Mouse (Mus musculus) lung, postnatal 0 days (tissue): ENCODE measurements around the gene Gprc5b. TPM values are rescaled to one million over a fixed set of nuclear protein-coding genes. Genes with fewer than 3 reads are reported as not detected.

ENCODE experiments used
- ATAC-seq: fragments of 200-750 bp; cut with Nextera tagmentation; 2 replicates; pipeline ENCODE4 v1.8.0; 2017; ENCODE audit warnings: moderate library complexity
- DNase-seq: peaks from one replicate; pipeline ENCODE4 v3.0.0-alpha.2; 2016; ENCODE audit warnings: low spot score
- H3K27ac ChIP-seq: fragments of 300-500 bp; sonication (generic); 2 replicates; pipeline ENCODE4 v1.5.1; 2014; ENCODE audit warnings: antibody characterized with exemption, mild to moderate bottlenecking, low read length, mixed read lengths
- H3K27me3 ChIP-seq: fragments of 300-500 bp; sonication (generic); replicated peaks from 2 replicates; pipeline ENCODE4 v1.6.1; 2014; ENCODE audit warnings: low read length, mixed read lengths; ENCODE audit not compliant: insufficient read depth
- H3K36me3 ChIP-seq: fragments of 300-500 bp; sonication (generic); 2 replicates; pipeline ENCODE4 v1.6.1; 2014; ENCODE audit warnings: low read length, mixed read lengths; ENCODE audit not compliant: insufficient read depth
- H3K4me1 ChIP-seq: fragments of 300-500 bp; sonication (generic); 2 replicates; pipeline ENCODE4 v1.6.1; 2014; ENCODE audit warnings: antibody characterized with exemption, low read depth, low read length, mixed read lengths; ENCODE audit not compliant: insufficient read depth
- H3K4me2 ChIP-seq: fragments of 300-500 bp; sonication (generic); replicated peaks from 2 replicates; pipeline ENCODE4 v1.6.1; 2014; ENCODE audit warnings: low read depth, mild to moderate bottlenecking, low read length, moderate library complexity, mixed read lengths
- H3K4me3 ChIP-seq: fragments of 300-500 bp; sonication (generic); 2 replicates; pipeline ENCODE4 v1.5.1; 2014; ENCODE audit warnings: low read depth, low read length
- H3K9ac ChIP-seq: fragments of 300-500 bp; sonication (generic); replicated peaks from 2 replicates; pipeline ENCODE4 v1.6.1; 2014; ENCODE audit warnings: low read depth, mild to moderate bottlenecking
- H3K9me3 ChIP-seq: fragments of 300-500 bp; sonication (generic); 2 replicates; pipeline ENCODE4 v1.6.1; 2016; ENCODE audit warnings: low read length, mixed read lengths
- CTCF ChIP-seq: IDR thresholded peaks from 2 replicates; pipeline ENCODE4 v1.5.1; 2016; ENCODE audit warnings: antibody characterized with exemption, mild to moderate bottlenecking
- EP300 ChIP-seq: IDR thresholded peaks from 2 replicates; pipeline ENCODE4 v1.6.1; 2016; ENCODE audit warnings: antibody characterized with exemption, mild to moderate bottlenecking, control low read depth
- WGBS: fragments of 180-500 bp; shearing (Covaris S2); extraction: QIAGEN DNeasy Blood & Tissue Kit; methylation state at CpG from one replicate; pipeline ENCODE4 v1.1.7; 2014; 5-methylcytosine and 5-hydroxymethylcytosine counted together
- polyA plus RNA-seq: library from polyadenylated mRNA; unstranded; fragments of >200 nt; fragmentation: Nextera tagmentation; extraction: Ambion mirVana; gene quantifications from 2 replicates; pipeline ENCODE4 v1.2.1, GENCODE M21; 2015

Gene Gprc5b
- polyA plus RNA-seq, 1 experiment from 2014 or later = 2.7 TPM

- TF ChIP-seq EP300 = no peak
- TF ChIP-seq CTCF = no peak
- no peaks in the 10 kb centered on the region for H3K27me3 ChIP-seq
- DNase-seq (no peak), ATAC-seq (no peak)
- no peak overlapping the region for H3K9ac ChIP-seq
- H3K4me1 ChIP-seq = peaks cover 11% of the 10 kb centered on the region; the same call in 1 of the 2 replicates
- H3K4me3 ChIP-seq = no peak overlapping the region
- H3K27ac ChIP-seq = 0 out of 2 replicates have a peak overlapping the region, but pooled peaks have one; percentile 47
- H3K9me3 ChIP-seq = no peaks in the 10 kb centered on the region
- 52% methylated on average over 4 of the region's 4 CpGs for WGBS
- no peaks in the 10 kb centered on the region for H3K36me3 ChIP-seq
- no peak overlapping the region for H3K4me2 ChIP-seq
Observed at GRCm38 (mm10) chr7:118936844-118937243, 58.2 kb downstream of the Gprc5b start.

GRCm38 (mm10) chr7:118935306-118935705 is 59.7 kb downstream of the Gprc5b start:
- H3K27me3 ChIP-seq = no peaks in the 10 kb centered on the region
- WGBS = 24% methylated on average over 2 of the region's 2 CpGs
- no peak overlapping the region for H3K9ac ChIP-seq
- H3K4me3 ChIP-seq = no peak overlapping the region
- ATAC-seq (peak; percentile 95), DNase-seq (peak; percentile 96)
- TF ChIP-seq CTCF = no peak
- TF ChIP-seq EP300 = peak; percentile 83
- H3K27ac ChIP-seq = peak overlapping the region; percentile 81
- peaks cover 11% of the 10 kb centered on the region; the same call in 1 of the 2 replicates for H3K4me1 ChIP-seq
- H3K4me2 ChIP-seq = no peak overlapping the region
- no peaks in the 10 kb centered on the region for H3K9me3 ChIP-seq
- no peaks in the 10 kb centered on the region for H3K36me3 ChIP-seq

GRCm38 (mm10) chr7:118931502-118932395 is 63.3 kb downstream of the Gprc5b start:
- Histone ChIP-seq H3K9ac (no peak overlapping the region), H3K4me1 (peaks cover 10% of the 10 kb centered on the region; the same call in 1 of the 2 replicates), H3K4me2 (no peak overlapping the region), H3K27me3 (no peaks in the 10 kb centered on the region), H3K27ac (no peak overlapping the region), H3K36me3 (no peaks in the 10 kb centered on the region), H3K4me3 (no peak overlapping the region), H3K9me3 (no peaks in the 10 kb centered on the region)
- 73% methylated on average over 17 of the region's 17 CpGs for WGBS
- no peak for DNase-seq
- ATAC-seq = no peak
- TF ChIP-seq CTCF (no peak), EP300 (no peak)

GRCm38 (mm10) chr7:118929601-118930311 is 65.3 kb downstream of the Gprc5b start:
- WGBS = 10% methylated on average over 10 of the region's 16 CpGs
- peak; percentile 96 for DNase-seq
- Histone ChIP-seq H3K4me2 (peak overlapping the region; percentile 17; the same call in 1 of the 2 replicates), H3K4me1 (peaks cover 7% of the 10 kb centered on the region; the same call in 1 of the 2 replicates), H3K27me3 (no peaks in the 10 kb centered on the region), H3K9ac (no peak overlapping the region), H3K27ac (peak overlapping the region; percentile 84), H3K4me3 (no peak overlapping the region), H3K36me3 (no peaks in the 10 kb centered on the region), H3K9me3 (no peaks in the 10 kb centered on the region)
- ATAC-seq = peak; percentile 95
- TF ChIP-seq EP300 (peak; percentile 86), CTCF (no peak)

GRCm38 (mm10) chr7:118928916-118929315 is 66.1 kb downstream of the Gprc5b start:
- no peaks in the 10 kb centered on the region for H3K36me3 ChIP-seq
- H3K9ac ChIP-seq = no peak overlapping the region
- no peak overlapping the region for H3K4me2 ChIP-seq
- WGBS = 51% methylated on average over 8 of the region's 8 CpGs
- DNase-seq (no peak), ATAC-seq (peak; percentile 0; the same call in 1 of the 2 replicates)
- H3K4me1 ChIP-seq = peaks cover 4% of the 10 kb centered on the region; the same call in 1 of the 2 replicates
- peak overlapping the region; percentile 84 for H3K27ac ChIP-seq
- H3K27me3 ChIP-seq = no peaks in the 10 kb centered on the region
- H3K9me3 ChIP-seq = no peaks in the 10 kb centered on the region
- TF ChIP-seq CTCF = no peak
- TF ChIP-seq EP300 = peak; percentile 22; the same call in 1 of the 2 replicates
- no peak overlapping the region for H3K4me3 ChIP-seq

- H3K4me1 ChIP-seq = peaks cover 4% of the 10 kb centered on the region; the same call in 1 of the 2 replicates
- DNase-seq (peak; percentile 22), ATAC-seq (no peak)
- no peak overlapping the region for H3K27ac ChIP-seq
- 89% methylated on average over 3 of the region's 3 CpGs for WGBS
- H3K4me3 ChIP-seq = no peak overlapping the region
- H3K4me2 ChIP-seq = no peak overlapping the region
- no peak overlapping the region for H3K9ac ChIP-seq
- TF ChIP-seq EP300 (no peak), CTCF (no peak)
- H3K36me3 ChIP-seq = no peaks in the 10 kb centered on the region
- no peaks in the 10 kb centered on the region for H3K9me3 ChIP-seq
- no peaks in the 10 kb centered on the region for H3K27me3 ChIP-seq
Observed at GRCm38 (mm10) chr7:118928316-118928715, 66.7 kb downstream of the Gprc5b start.
